Mouse (Mus musculus) forebrain, embryonic 12.5 days (tissue): ENCODE data around the gene Dlg2. TPM values are rescaled to one million over a fixed set of nuclear protein-coding genes. Genes with fewer than 3 reads are reported as not detected.

Source experiments
- ATAC-seq: fragments of 200-750 bp; cut with Nextera tagmentation; 2 replicates; pipeline ENCODE4 v1.8.0; 2017; ENCODE audit warnings: moderate TSS enrichment; ENCODE audit not compliant: low FRiP score
- H3K27ac ChIP-seq: fragments of 300-500 bp; sonication (generic); 2 replicates; pipeline ENCODE4 v1.5.1; 2016; ENCODE audit warnings: mild to moderate bottlenecking
- H3K27me3 ChIP-seq: fragments of 300-500 bp; sonication (generic); 2 replicates; pipeline ENCODE4 v1.6.1; 2016; ENCODE audit warnings: mild to moderate bottlenecking
- H3K36me3 ChIP-seq: fragments of 300-500 bp; sonication (generic); replicated peaks from 2 replicates; pipeline ENCODE4 v1.6.1; 2016; ENCODE audit warnings: mild to moderate bottlenecking
- H3K4me1 ChIP-seq: fragments of 300-500 bp; sonication (generic); 2 replicates; pipeline ENCODE4 v1.6.1; 2016
- H3K4me2 ChIP-seq: fragments of 300-500 bp; sonication (generic); 2 replicates; pipeline ENCODE4 v1.6.1; 2016; ENCODE audit warnings: mild to moderate bottlenecking, moderate library complexity
- H3K4me3 ChIP-seq: fragments of 300-500 bp; sonication (generic); replicated peaks from 2 replicates; pipeline ENCODE4 v1.5.1; 2016; ENCODE audit warnings: mild to moderate bottlenecking
- H3K9ac ChIP-seq: fragments of 300-500 bp; sonication (generic); 2 replicates; pipeline ENCODE4 v1.6.1; 2016; ENCODE audit warnings: mild to moderate bottlenecking
- H3K9me3 ChIP-seq: fragments of 300-500 bp; sonication (generic); 2 replicates; pipeline ENCODE4 v1.6.1; 2016
- WGBS: fragments of 180-500 bp; shearing (Covaris S2); methylation state at CpG from one replicate; pipeline ENCODE4 v1.1.7; 2016; 5-methylcytosine and 5-hydroxymethylcytosine counted together
- polyA plus RNA-seq: library from polyadenylated mRNA; unstranded; fragments of >200 nt; fragmentation: Nextera tagmentation; extraction: Ambion mirVana; gene quantifications from 2 replicates; pipeline ENCODE4 v1.2.1, GENCODE M21; 2016

Gene Dlg2
- polyA plus RNA-seq, 1 experiment from 2014 or later = 6.5 TPM

- H3K4me3 ChIP-seq = no peak overlapping the region
- no peak overlapping the region for H3K4me2 ChIP-seq
- no peaks in the 10 kb centered on the region for H3K27me3 ChIP-seq
- WGBS = 53% methylated on average over 1 of the region's 1 CpGs
- no peaks in the 10 kb centered on the region for H3K36me3 ChIP-seq
- H3K9me3 ChIP-seq = no peaks in the 10 kb centered on the region
- no peak overlapping the region for H3K27ac ChIP-seq
- H3K4me1 ChIP-seq = no peaks in the 10 kb centered on the region
- H3K9ac ChIP-seq = no peak overlapping the region
- no peak for ATAC-seq
Measured at GRCm38 (mm10) chr7:91583566-91583965, 1107.1 kb downstream of the Dlg2 start.

GRCm38 (mm10) chr7:91591261-91592170 is 1115.0 kb downstream of the Dlg2 start:
- ATAC-seq = no peak; the same call in 1 of the 2 replicates
- no peaks in the 10 kb centered on the region for H3K36me3 ChIP-seq
- H3K9me3 ChIP-seq = no peaks in the 10 kb centered on the region
- H3K27me3 ChIP-seq = no peaks in the 10 kb centered on the region
- no peaks in the 10 kb centered on the region; the same call in 1 of the 2 replicates for H3K4me1 ChIP-seq
- 71% methylated on average over 5 of the region's 5 CpGs for WGBS
- no peak overlapping the region for H3K9ac ChIP-seq
- H3K4me3 ChIP-seq = no peak overlapping the region
- H3K27ac ChIP-seq = no peak overlapping the region
- H3K4me2 ChIP-seq = no peak overlapping the region

GRCm38 (mm10) chr7:91598549-91598948 is 1122.1 kb downstream of the Dlg2 start:
- H3K36me3 ChIP-seq = no peaks in the 10 kb centered on the region
- H3K4me1 ChIP-seq = no peaks in the 10 kb centered on the region
- H3K9me3 ChIP-seq = no peaks in the 10 kb centered on the region
- no peaks in the 10 kb centered on the region for H3K27me3 ChIP-seq
- ATAC-seq = no peak
- no peak overlapping the region for H3K4me2 ChIP-seq
- H3K27ac ChIP-seq = no peak overlapping the region
- no peak overlapping the region for H3K4me3 ChIP-seq
- no peak overlapping the region for H3K9ac ChIP-seq
- 76% methylated on average over 4 of the region's 4 CpGs for WGBS

- Histone ChIP-seq H3K9ac (no peak overlapping the region), H3K9me3 (no peaks in the 10 kb centered on the region), H3K27me3 (no peaks in the 10 kb centered on the region), H3K4me1 (no peaks in the 10 kb centered on the region), H3K27ac (no peak overlapping the region), H3K4me3 (no peak overlapping the region), H3K36me3 (no peaks in the 10 kb centered on the region), H3K4me2 (no peak overlapping the region)
- ATAC-seq = peak; percentile 46; the same call in 1 of the 2 replicates
Measured at GRCm38 (mm10) chr7:91601307-91601706, 1124.8 kb downstream of the Dlg2 start.

- Histone ChIP-seq H3K27ac (no peak overlapping the region), H3K4me3 (no peak overlapping the region), H3K27me3 (no peaks in the 10 kb centered on the region), H3K9ac (no peak overlapping the region), H3K4me1 (no peaks in the 10 kb centered on the region), H3K9me3 (no peaks in the 10 kb centered on the region), H3K4me2 (no peak overlapping the region), H3K36me3 (no peaks in the 10 kb centered on the region)
- 88% methylated on average over 4 of the region's 4 CpGs for WGBS
- no peak for ATAC-seq
Measured at GRCm38 (mm10) chr7:91603561-91603960, 1127.1 kb downstream of the Dlg2 start.

GRCm38 (mm10) chr7:91653033-91653432 is 1176.6 kb downstream of the Dlg2 start:
- no peaks in the 10 kb centered on the region for H3K9me3 ChIP-seq
- no peaks in the 10 kb centered on the region for H3K4me1 ChIP-seq
- no peak overlapping the region for H3K4me2 ChIP-seq
- H3K36me3 ChIP-seq = no peaks in the 10 kb centered on the region
- no peak overlapping the region for H3K4me3 ChIP-seq
- H3K27me3 ChIP-seq = no peaks in the 10 kb centered on the region
- no peak for ATAC-seq
- no peak overlapping the region for H3K9ac ChIP-seq
- no peak overlapping the region for H3K27ac ChIP-seq
- 96% methylated on average over 1 of the region's 1 CpGs for WGBS

- H3K9me3 ChIP-seq = no peaks in the 10 kb centered on the region
- H3K36me3 ChIP-seq = no peaks in the 10 kb centered on the region
- 63% methylated on average over 2 of the region's 2 CpGs for WGBS
- H3K27me3 ChIP-seq = no peaks in the 10 kb centered on the region
- no peak for ATAC-seq
- no peak overlapping the region for H3K9ac ChIP-seq
- no peaks in the 10 kb centered on the region for H3K4me1 ChIP-seq
- no peak overlapping the region for H3K27ac ChIP-seq
- H3K4me2 ChIP-seq = no peak overlapping the region
- no peak overlapping the region for H3K4me3 ChIP-seq
Measured at GRCm38 (mm10) chr7:91659498-91659897, 1183.0 kb downstream of the Dlg2 start.

- Histone ChIP-seq H3K4me1 (no peaks in the 10 kb centered on the region), H3K36me3 (no peaks in the 10 kb centered on the region), H3K9ac (no peak overlapping the region), H3K4me3 (no peak overlapping the region), H3K9me3 (no peaks in the 10 kb centered on the region), H3K4me2 (no peak overlapping the region), H3K27me3 (no peaks in the 10 kb centered on the region), H3K27ac (no peak overlapping the region)
- 0 out of 2 replicates have a peak, but pooled peaks have one; percentile 55 for ATAC-seq
- WGBS = 75% methylated on average over 13 of the region's 13 CpGs
Measured at GRCm38 (mm10) chr7:91672236-91673017, 1196.0 kb downstream of the Dlg2 start.

GRCm38 (mm10) chr7:91674401-91674800 is 1197.9 kb downstream of the Dlg2 start:
- no peaks in the 10 kb centered on the region for H3K9me3 ChIP-seq
- H3K4me2 ChIP-seq = no peak overlapping the region
- no peak overlapping the region for H3K27ac ChIP-seq
- H3K9ac ChIP-seq = no peak overlapping the region
- no peaks in the 10 kb centered on the region for H3K4me1 ChIP-seq
- H3K36me3 ChIP-seq = no peaks in the 10 kb centered on the region
- ATAC-seq = no peak
- no peaks in the 10 kb centered on the region for H3K27me3 ChIP-seq
- H3K4me3 ChIP-seq = no peak overlapping the region

- Histone ChIP-seq H3K27ac (no peak overlapping the region), H3K9me3 (no peaks in the 10 kb centered on the region), H3K36me3 (no peaks in the 10 kb centered on the region), H3K9ac (no peak overlapping the region), H3K4me2 (no peak overlapping the region), H3K27me3 (no peaks in the 10 kb centered on the region), H3K4me1 (no peaks in the 10 kb centered on the region), H3K4me3 (no peak overlapping the region)
- WGBS = 65% methylated on average over 2 of the region's 2 CpGs
- ATAC-seq = no peak
Measured at GRCm38 (mm10) chr7:91677934-91678333, 1201.5 kb downstream of the Dlg2 start.

GRCm38 (mm10) chr7:91687930-91688329 is 1211.5 kb downstream of the Dlg2 start:
- no peaks in the 10 kb centered on the region for H3K36me3 ChIP-seq
- no peak overlapping the region for H3K4me3 ChIP-seq
- H3K4me2 ChIP-seq = no peak overlapping the region
- ATAC-seq = no peak
- no peaks in the 10 kb centered on the region for H3K27me3 ChIP-seq
- no peak overlapping the region for H3K27ac ChIP-seq
- no peaks in the 10 kb centered on the region for H3K9me3 ChIP-seq
- no peaks in the 10 kb centered on the region for H3K4me1 ChIP-seq
- H3K9ac ChIP-seq = no peak overlapping the region

- no peak for ATAC-seq
- Histone ChIP-seq H3K4me2 (no peak overlapping the region), H3K9ac (no peak overlapping the region), H3K36me3 (no peaks in the 10 kb centered on the region), H3K4me1 (no peaks in the 10 kb centered on the region), H3K27ac (no peak overlapping the region), H3K4me3 (no peak overlapping the region), H3K27me3 (no peaks in the 10 kb centered on the region), H3K9me3 (no peaks in the 10 kb centered on the region)
- 87% methylated on average over 2 of the region's 2 CpGs for WGBS
Measured at GRCm38 (mm10) chr7:91689829-91690228, 1213.4 kb downstream of the Dlg2 start.
